9 mouse cellular contexts compared by ENCODE assay signal in the genomic region with DNA sequence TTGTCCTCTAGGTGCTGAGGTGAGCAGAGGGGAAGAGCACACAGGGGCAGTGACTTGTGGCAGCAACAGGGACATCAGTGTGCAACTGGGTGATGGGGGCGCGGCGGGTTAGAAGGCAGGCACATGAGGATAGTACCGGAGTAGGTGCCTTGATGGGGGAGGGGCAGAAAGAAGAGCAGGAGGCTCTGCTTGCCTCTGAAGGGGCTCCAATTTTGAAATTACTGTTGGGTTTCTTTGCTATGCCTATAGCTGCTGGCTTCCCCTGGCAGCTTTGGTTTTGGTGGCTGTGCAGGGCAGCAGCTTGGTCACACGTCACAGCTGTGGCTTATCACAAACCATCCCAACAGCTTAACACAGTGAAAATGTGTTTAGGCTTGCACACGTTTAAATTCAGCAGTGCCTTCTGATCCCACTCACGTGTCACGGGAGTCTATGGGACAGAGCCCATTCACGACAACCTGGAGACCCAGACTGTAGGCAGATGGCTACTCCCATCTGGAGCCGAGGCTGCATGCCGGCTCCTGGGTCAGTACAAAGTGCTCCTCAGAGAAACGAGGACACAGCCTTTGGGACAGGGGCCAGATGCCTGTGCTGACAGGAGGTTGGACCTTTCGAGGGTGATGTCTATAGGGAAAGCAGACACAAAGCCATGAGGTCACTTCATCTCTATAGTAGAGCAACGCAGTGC. TPM values are rescaled to one million over a fixed set of nuclear protein-coding genes. Genes with fewer than 3 reads are reported as not detected.
DNase-seq lines count a peak whose midpoint lies in the region; ATAC-seq lines count a peak whose summit lies in the region.
"Had no signal": no experiment of that assay in that cellular context is flagged by ENCODE, and none has a peak within 500 bp of the region (broad histone marks: within the 10 kb centered on the region; RNA-seq: fewer than 3 reads in every experiment).

No protein-coding gene starts in this region.

- DNase-seq in heart, embryonic 10.5 days (ENCODE audit: low spot score), result no peak
- no peak for DNase-seq in heart, postnatal 25 days (ENCODE audit: low spot score)
- no peak for DNase-seq in neural tube, embryonic 10.5 days (ENCODE audit: extremely low spot score, low spot score)
- no peak for DNase-seq in right cerebral cortex, adult 18-20 months
- DNase-seq in left cerebral cortex, postnatal 36 days (ENCODE audit: low spot score in 2 of 2), result no peak

- H3K36me3 ChIP-seq in heart, embryonic 10.5 days, result no peaks in the 10 kb centered on the region
- peaks cover 56% of the 10 kb centered on the region for H3K36me3 ChIP-seq in neural tube, embryonic 12.5 days
- H3K36me3 ChIP-seq in hindbrain, embryonic 12.5 days, result peaks cover 66% of the 10 kb centered on the region
- H3K36me3 ChIP-seq in stomach, embryonic 15.5 days, result no peaks in the 10 kb centered on the region

- no peaks in the 10 kb centered on the region for H3K27me3 ChIP-seq in heart, embryonic 10.5 days (ENCODE audit: insufficient read depth, poor library complexity, severe bottlenecking)
- H3K27me3 ChIP-seq in neural tube, embryonic 12.5 days (replicated peaks), result no peaks in the 10 kb centered on the region
- H3K27me3 ChIP-seq in hindbrain, embryonic 12.5 days, result no peaks in the 10 kb centered on the region
- no peaks in the 10 kb centered on the region for H3K27me3 ChIP-seq in stomach, embryonic 15.5 days (replicated peaks)

- H3K4me2 ChIP-seq in neural tube, embryonic 12.5 days (replicated peaks), result no peak overlapping the region
- no peak overlapping the region for H3K4me2 ChIP-seq in hindbrain, embryonic 12.5 days (replicated peaks)
- H3K4me2 ChIP-seq in stomach, embryonic 15.5 days, result no peak overlapping the region

- H3K4me1 ChIP-seq in heart, embryonic 10.5 days, result peaks cover 46% of the 10 kb centered on the region
- peaks cover 38% of the 10 kb centered on the region for H3K4me1 ChIP-seq in neural tube, embryonic 12.5 days
- H3K4me1 ChIP-seq in hindbrain, embryonic 12.5 days, result peaks cover 38% of the 10 kb centered on the region
- peaks cover 21% of the 10 kb centered on the region for H3K4me1 ChIP-seq in stomach, embryonic 15.5 days

- H3K9ac ChIP-seq in neural tube, embryonic 12.5 days, result no peak overlapping the region
- no peak overlapping the region for H3K9ac ChIP-seq in hindbrain, embryonic 12.5 days
- no peak overlapping the region for H3K9ac ChIP-seq in stomach, embryonic 15.5 days

- ATAC-seq in neural tube, embryonic 12.5 days (ENCODE audit: low FRiP score, low read depth), result 0 out of 2 replicates have a peak, but pooled peaks have one; percentile 18
- peak; percentile 33 for ATAC-seq in hindbrain, embryonic 12.5 days (ENCODE audit: low FRiP score)
- ATAC-seq in stomach, embryonic 15.5 days (ENCODE audit: insufficient read depth, low FRiP score, low read depth), result 0 out of 2 replicates have a peak, but pooled peaks have one; percentile 23

- peak overlapping the region; percentile 17; the same call in 1 of the 2 replicates for H3K27ac ChIP-seq in heart, embryonic 10.5 days
- H3K27ac ChIP-seq in neural tube, embryonic 12.5 days, result no peak overlapping the region; the same call in 1 of the 2 replicates
- H3K27ac ChIP-seq in hindbrain, embryonic 12.5 days, result peak overlapping the region; percentile 40; the same call in 1 of the 2 replicates
- no peak overlapping the region for H3K27ac ChIP-seq in stomach, embryonic 15.5 days

- 42% methylated on average over 14 of the region's 14 CpGs for WGBS in heart, embryonic 10.5 days
- 66% methylated on average over 14 of the region's 14 CpGs for WGBS in neural tube, embryonic 12.5 days
- WGBS in hindbrain, embryonic 12.5 days, result 70% methylated on average over 14 of the region's 14 CpGs
- WGBS in stomach, embryonic 15.5 days, result 59% methylated on average over 14 of the region's 14 CpGs

- no peaks in the 10 kb centered on the region for H3K9me3 ChIP-seq in heart, embryonic 10.5 days
- no peaks in the 10 kb centered on the region for H3K9me3 ChIP-seq in neural tube, embryonic 12.5 days
- no peaks in the 10 kb centered on the region for H3K9me3 ChIP-seq in hindbrain, embryonic 12.5 days (replicated peaks)
- H3K9me3 ChIP-seq in stomach, embryonic 15.5 days, result no peaks in the 10 kb centered on the region

- intact Hi-C loops in heart, postnatal 25 days (cut with DNase I), result no loop called here
- intact Hi-C loops in left cerebral cortex, postnatal 36 days (cut with DNase I), result no loop called here

- H3K4me3 ChIP-seq in heart, embryonic 10.5 days, result no peak overlapping the region
- H3K4me3 ChIP-seq in neural tube, embryonic 12.5 days, result no peak overlapping the region
- no peak overlapping the region for H3K4me3 ChIP-seq in hindbrain, embryonic 12.5 days
- H3K4me3 ChIP-seq in stomach, embryonic 15.5 days (replicated peaks), result no peak overlapping the region

RNA-seq across cellular contexts. Expression of a gene that starts 42.2 kb away (rescaled TPM):
- polyA plus RNA-seq in heart, embryonic 10.5 days (2016; fragmentation: Nextera tagmentation; extraction: Ambion mirVana), result 2.0 TPM in 2 replicates
- not detected for total RNA-seq in heart, postnatal 25 days (2021)
- 2.6 and 3.1 TPM in 2 replicates for polyA plus RNA-seq in neural tube, embryonic 12.5 days (2016; fragmentation: Nextera tagmentation; extraction: Ambion mirVana)
- 1.7 and 2.6 TPM in 2 replicates for polyA plus RNA-seq in hindbrain, embryonic 12.5 days (2016; fragmentation: Nextera tagmentation; extraction: Ambion mirVana)
- polyA plus RNA-seq in stomach, embryonic 15.5 days (2015; fragmentation: Nextera tagmentation; extraction: Ambion mirVana), result 18.0 and 18.1 TPM in 2 replicates
- 1 to 10 TPM; 7.8 to 9.0 TPM for total RNA-seq in left cerebral cortex, postnatal 36 days (2021)
- total RNA-seq: gastrocnemius, adult 18-20 months had no signal

Comparison
In these comparisons a context has a peak if more than half of its experiments do, and no peak if none do; other contexts are left out.
1. H3K27ac ChIP-seq: peak in heart, embryonic 10.5 days (single experiment) and hindbrain, embryonic 12.5 days (single experiment); none in neural tube, embryonic 12.5 days (single experiment) and stomach, embryonic 15.5 days (single experiment).
2. Peak in every context shown above with its lines, with median percentiles within 50 percentile points of each other: ATAC-seq.